Mouse (Mus musculus): Measurements from ENCODE around the gene Tmem79. TPM values are rescaled to one million over a fixed set of nuclear protein-coding genes. Genes with fewer than 3 reads are reported as not detected.
A peak's percentile ranks its signal among the peaks of the same experiment; 100 is the strongest.

Gene Tmem79
- polyA plus RNA-seq, 1 experiment from 2014 or later = 9.9 TPM

- Histone ChIP-seq H3K4me1 (ENCODE audit: control insufficient read depth, insufficient read depth, low read length) (peaks cover 5% of the 10 kb centered on the region; the same call in 1 of the 2 replicates), H3K4me3 (ENCODE audit: low read depth, low read length) (peak overlapping the region; percentile 68), H3K36me3 (ENCODE audit: control insufficient read depth, insufficient read depth, low read length) (peaks cover 11% of the 10 kb centered on the region), H3K4me2 (ENCODE audit: low read depth, low read length) (peak overlapping the region; percentile 63), H3K9me3 (ENCODE audit: control insufficient read depth, low read length) (no peaks in the 10 kb centered on the region), H3K27ac (replicated peaks; ENCODE audit: low read depth, low read length) (no peak overlapping the region), H3K27me3 (replicated peaks; ENCODE audit: control insufficient read depth, insufficient read depth, low read length) (no peaks in the 10 kb centered on the region), H3K9ac (ENCODE audit: low read depth, low read length) (peak overlapping the region; percentile 28; the same call in 1 of the 2 replicates)
- WGBS = 87% methylated on average over 11 of the region's 11 CpGs
- ATAC-seq (ENCODE audit: low read depth) = no peak
- no peak for DNase-seq (ENCODE audit: low spot score)
Measured at GRCm38 (mm10) chr3:88337367-88338020, 1.5 kb upstream of the Tmem79 start.

- no peaks in the 10 kb centered on the region for H3K36me3 ChIP-seq (ENCODE audit: control insufficient read depth, insufficient read depth, low read length)
- H3K27me3 ChIP-seq (replicated peaks; ENCODE audit: control insufficient read depth, insufficient read depth, low read length) = no peaks in the 10 kb centered on the region
- under 1% methylated on average over 27 of the region's 27 CpGs for WGBS
- ATAC-seq (ENCODE audit: low read depth) = peak; percentile 42; the same call in 1 of the 2 replicates
- peak overlapping the region; percentile 80 for H3K4me2 ChIP-seq (ENCODE audit: low read depth, low read length)
- peak overlapping the region; percentile 76 for H3K9ac ChIP-seq (ENCODE audit: low read depth, low read length)
- peak overlapping the region; percentile 68 for H3K4me3 ChIP-seq (ENCODE audit: low read depth, low read length)
- peaks cover 5% of the 10 kb centered on the region; the same call in 1 of the 2 replicates for H3K4me1 ChIP-seq (ENCODE audit: control insufficient read depth, insufficient read depth, low read length)
- peak; percentile 25 for DNase-seq (ENCODE audit: low spot score)
- H3K27ac ChIP-seq (replicated peaks; ENCODE audit: low read depth, low read length) = peak overlapping the region; percentile 87
- H3K9me3 ChIP-seq (ENCODE audit: control insufficient read depth, low read length) = no peaks in the 10 kb centered on the region
Measured at GRCm38 (mm10) chr3:88335436-88336053, 403 bp downstream of the Tmem79 start.

GRCm38 (mm10) chr3:88334902-88335435 is 979 bp downstream of the Tmem79 start:
- Histone ChIP-seq H3K4me2 (ENCODE audit: low read depth, low read length) (peak overlapping the region; percentile 80), H3K36me3 (ENCODE audit: control insufficient read depth, insufficient read depth, low read length) (0 out of 2 replicates have a peak, but pooled peaks cover under 1% of the 10 kb centered on the region), H3K27ac (replicated peaks; ENCODE audit: low read depth, low read length) (peak overlapping the region; percentile 40; the same call in 1 of the 2 replicates), H3K9ac (ENCODE audit: low read depth, low read length) (peak overlapping the region; percentile 76), H3K27me3 (replicated peaks; ENCODE audit: control insufficient read depth, insufficient read depth, low read length) (no peaks in the 10 kb centered on the region), H3K4me1 (ENCODE audit: control insufficient read depth, insufficient read depth, low read length) (peaks cover 5% of the 10 kb centered on the region; the same call in 1 of the 2 replicates), H3K9me3 (ENCODE audit: control insufficient read depth, low read length) (no peaks in the 10 kb centered on the region), H3K4me3 (ENCODE audit: low read depth, low read length) (peak overlapping the region; percentile 68)
- no peak for DNase-seq (ENCODE audit: low spot score)
- ATAC-seq (ENCODE audit: low read depth) = no peak
- WGBS = 29% methylated on average over 3 of the region's 3 CpGs

GRCm38 (mm10) chr3:88334029-88334658 is 1.8 kb downstream of the Tmem79 start:
- Histone ChIP-seq H3K4me3 (ENCODE audit: low read depth, low read length) (peak overlapping the region; percentile 22), H3K4me1 (ENCODE audit: control insufficient read depth, insufficient read depth, low read length) (peaks cover 5% of the 10 kb centered on the region; the same call in 1 of the 2 replicates), H3K27me3 (replicated peaks; ENCODE audit: control insufficient read depth, insufficient read depth, low read length) (no peaks in the 10 kb centered on the region), H3K27ac (replicated peaks; ENCODE audit: low read depth, low read length) (0 out of 2 replicates have a peak overlapping the region, but pooled peaks have one; percentile 29), H3K4me2 (ENCODE audit: low read depth, low read length) (peak overlapping the region; percentile 31), H3K36me3 (ENCODE audit: control insufficient read depth, insufficient read depth, low read length) (peaks cover 9% of the 10 kb centered on the region; the same call in 1 of the 2 replicates), H3K9me3 (ENCODE audit: control insufficient read depth, low read length) (no peaks in the 10 kb centered on the region), H3K9ac (ENCODE audit: low read depth, low read length) (0 out of 2 replicates have a peak overlapping the region, but pooled peaks have one; percentile 39)
- peak; percentile 68 for DNase-seq (ENCODE audit: low spot score)
- WGBS = 40% methylated on average over 12 of the region's 12 CpGs
- ATAC-seq (ENCODE audit: low read depth) = no peak; the same call in 1 of the 2 replicates

GRCm38 (mm10) chr3:88331282-88331681 is 4.7 kb downstream of the Tmem79 start:
- H3K9me3 ChIP-seq (ENCODE audit: control insufficient read depth, low read length) = no peaks in the 10 kb centered on the region
- WGBS = 31% methylated on average over 2 of the region's 2 CpGs
- no peak overlapping the region for H3K4me2 ChIP-seq (ENCODE audit: low read depth, low read length)
- no peak for ATAC-seq (ENCODE audit: low read depth)
- no peaks in the 10 kb centered on the region for H3K27me3 ChIP-seq (replicated peaks; ENCODE audit: control insufficient read depth, insufficient read depth, low read length)
- DNase-seq (ENCODE audit: low spot score) = no peak
- H3K4me3 ChIP-seq (ENCODE audit: low read depth, low read length) = no peak overlapping the region
- H3K4me1 ChIP-seq (ENCODE audit: control insufficient read depth, insufficient read depth, low read length) = no peaks in the 10 kb centered on the region
- H3K9ac ChIP-seq (ENCODE audit: low read depth, low read length) = no peak overlapping the region
- H3K36me3 ChIP-seq (ENCODE audit: control insufficient read depth, insufficient read depth, low read length) = peaks cover 34% of the 10 kb centered on the region
- H3K27ac ChIP-seq (replicated peaks; ENCODE audit: low read depth, low read length) = no peak overlapping the region

- H3K27ac ChIP-seq (replicated peaks; ENCODE audit: low read depth, low read length) = no peak overlapping the region
- peaks cover 34% of the 10 kb centered on the region for H3K36me3 ChIP-seq (ENCODE audit: control insufficient read depth, insufficient read depth, low read length)
- H3K27me3 ChIP-seq (replicated peaks; ENCODE audit: control insufficient read depth, insufficient read depth, low read length) = no peaks in the 10 kb centered on the region
- no peak overlapping the region for H3K4me3 ChIP-seq (ENCODE audit: low read depth, low read length)
- DNase-seq (ENCODE audit: low spot score) = no peak
- H3K9me3 ChIP-seq (ENCODE audit: control insufficient read depth, low read length) = no peaks in the 10 kb centered on the region
- H3K4me1 ChIP-seq (ENCODE audit: control insufficient read depth, insufficient read depth, low read length) = peaks cover 7% of the 10 kb centered on the region; the same call in 1 of the 2 replicates
- no peak overlapping the region for H3K9ac ChIP-seq (ENCODE audit: low read depth, low read length)
- WGBS = 80% methylated on average over 5 of the region's 5 CpGs
- no peak overlapping the region for H3K4me2 ChIP-seq (ENCODE audit: low read depth, low read length)
- no peak for ATAC-seq (ENCODE audit: low read depth)
Measured at GRCm38 (mm10) chr3:88328956-88329355, 7.0 kb downstream of the Tmem79 start.

- Histone ChIP-seq H3K4me2 (ENCODE audit: low read depth, low read length) (peak within 1 kb of the TSS; percentile 65), H3K9me3 (ENCODE audit: control insufficient read depth, low read length) (no peaks in the 10 kb centered on the region), H3K4me3 (ENCODE audit: low read depth, low read length) (peak within 1 kb of the TSS; percentile 86), H3K27me3 (replicated peaks; ENCODE audit: control insufficient read depth, insufficient read depth, low read length) (no peaks in the 10 kb centered on the region), H3K4me1 (ENCODE audit: control insufficient read depth, insufficient read depth, low read length) (peaks cover 7% of the 10 kb centered on the region; the same call in 1 of the 2 replicates), H3K36me3 (ENCODE audit: control insufficient read depth, insufficient read depth, low read length) (peaks cover 65% of the 10 kb centered on the region), H3K27ac (replicated peaks; ENCODE audit: low read depth, low read length) (no peak within 1 kb of the TSS), H3K9ac (ENCODE audit: low read depth, low read length) (peak within 1 kb of the TSS; percentile 81)
- ATAC-seq (ENCODE audit: low read depth) (peak; percentile 86), DNase-seq (ENCODE audit: low spot score) (peak; percentile 93)
- under 1% methylated on average over 10 of the region's 10 CpGs for WGBS
Measured at GRCm38 (mm10) chr3:88324951-88325405, 11.0 kb downstream of the Tmem79 start, which contains the start of gene Glmp. Gene Glmp (plus strand): TSS chr3:88325023.

- no peak for DNase-seq (ENCODE audit: low spot score)
- Histone ChIP-seq H3K27ac (replicated peaks; ENCODE audit: low read depth, low read length) (no peak overlapping the region), H3K4me2 (ENCODE audit: low read depth, low read length) (0 out of 2 replicates have a peak overlapping the region, but pooled peaks have one; percentile 74), H3K4me3 (ENCODE audit: low read depth, low read length) (no peak overlapping the region), H3K27me3 (replicated peaks; ENCODE audit: control insufficient read depth, insufficient read depth, low read length) (no peaks in the 10 kb centered on the region), H3K36me3 (ENCODE audit: control insufficient read depth, insufficient read depth, low read length) (peaks cover 52% of the 10 kb centered on the region), H3K9me3 (ENCODE audit: control insufficient read depth, low read length) (no peaks in the 10 kb centered on the region), H3K9ac (ENCODE audit: low read depth, low read length) (0 out of 2 replicates have a peak overlapping the region, but pooled peaks have one; percentile 5), H3K4me1 (ENCODE audit: control insufficient read depth, insufficient read depth, low read length) (peaks cover 8% of the 10 kb centered on the region)
- no peak for ATAC-seq (ENCODE audit: low read depth)
- 89% methylated on average over 1 of the region's 1 CpGs for WGBS
Measured at GRCm38 (mm10) chr3:88299172-88299571, 36.8 kb downstream of the Tmem79 start.

All from embryonic facial prominence, embryonic 14.5 days (tissue).